Mouse (Mus musculus): ENCODE measurements at regions not wholly inside any gene's neighbourhood (a gene's known extent, or its start where the extent isn't known, plus 50 kb on each side); places are given as distances from the start of the nearest gene placed in this dataset.

GRCm38 (mm10) chr16:5422041-5422440, 166.3 kb upstream of the Eef2kmt start:
- Histone ChIP-seq H3K36me3 (ENCODE audit: control insufficient read depth, insufficient read depth, low read length) (no peaks in the 10 kb centered on the region), H3K4me1 (ENCODE audit: control insufficient read depth, insufficient read depth, low read length) (no peaks in the 10 kb centered on the region), H3K27me3 (ENCODE audit: control insufficient read depth, insufficient read depth, low read length) (no peaks in the 10 kb centered on the region), H3K9me3 (ENCODE audit: control insufficient read depth, low read length) (no peaks in the 10 kb centered on the region), H3K9ac (replicated peaks; ENCODE audit: low read length) (no peak overlapping the region), H3K4me2 (ENCODE audit: low read length) (no peak overlapping the region), H3K4me3 (replicated peaks; ENCODE audit: low read depth, low read length) (no peak overlapping the region), H3K27ac (replicated peaks; ENCODE audit: low read depth, low read length) (no peak overlapping the region)
- no peak for ATAC-seq (ENCODE audit: low FRiP score, low TSS enrichment)
- 73% methylated on average over 6 of the region's 6 CpGs for whole genome bisulfite sequencing
- peak; percentile 26 for DNase-seq

GRCm38 (mm10) chr16:5421591-5421990, 165.8 kb upstream of the Eef2kmt start:
- Histone ChIP-seq H3K4me3 (replicated peaks; ENCODE audit: low read depth, low read length) (no peak overlapping the region), H3K36me3 (ENCODE audit: control insufficient read depth, insufficient read depth, low read length) (no peaks in the 10 kb centered on the region), H3K4me1 (ENCODE audit: control insufficient read depth, insufficient read depth, low read length) (no peaks in the 10 kb centered on the region), H3K9me3 (ENCODE audit: control insufficient read depth, low read length) (no peaks in the 10 kb centered on the region), H3K27me3 (ENCODE audit: control insufficient read depth, insufficient read depth, low read length) (no peaks in the 10 kb centered on the region), H3K27ac (replicated peaks; ENCODE audit: low read depth, low read length) (no peak overlapping the region), H3K4me2 (ENCODE audit: low read length) (no peak overlapping the region), H3K9ac (replicated peaks; ENCODE audit: low read length) (no peak overlapping the region)
- no peak for ATAC-seq (ENCODE audit: low FRiP score, low TSS enrichment)
- WGBS, result 86% methylated on average over 5 of the region's 5 CpGs
- DNase-seq, result no peak

- no peak overlapping the region for H3K4me2 ChIP-seq (ENCODE audit: low read length)
- DNase-seq, result no peak
- no peaks in the 10 kb centered on the region for H3K27me3 ChIP-seq (ENCODE audit: control insufficient read depth, insufficient read depth, low read length)
- no peak for ATAC-seq (ENCODE audit: low FRiP score, low TSS enrichment)
- WGBS, result 89% methylated on average over 3 of the region's 3 CpGs
- H3K4me1 ChIP-seq (ENCODE audit: control insufficient read depth, insufficient read depth, low read length), result no peaks in the 10 kb centered on the region
- H3K36me3 ChIP-seq (ENCODE audit: control insufficient read depth, insufficient read depth, low read length), result no peaks in the 10 kb centered on the region
- no peak overlapping the region for H3K4me3 ChIP-seq (replicated peaks; ENCODE audit: low read depth, low read length)
- H3K9me3 ChIP-seq (ENCODE audit: control insufficient read depth, low read length), result no peaks in the 10 kb centered on the region
- H3K9ac ChIP-seq (replicated peaks; ENCODE audit: low read length), result no peak overlapping the region
- H3K27ac ChIP-seq (replicated peaks; ENCODE audit: low read depth, low read length), result no peak overlapping the region
Observed at GRCm38 (mm10) chr16:5419467-5419866, 163.7 kb upstream of the Eef2kmt start.

- H3K4me2 ChIP-seq (ENCODE audit: low read length), result no peak overlapping the region
- H3K4me1 ChIP-seq (ENCODE audit: control insufficient read depth, insufficient read depth, low read length), result no peaks in the 10 kb centered on the region
- H3K27ac ChIP-seq (replicated peaks; ENCODE audit: low read depth, low read length), result no peak overlapping the region
- H3K27me3 ChIP-seq (ENCODE audit: control insufficient read depth, insufficient read depth, low read length), result no peaks in the 10 kb centered on the region
- DNase-seq (peak; percentile 72), ATAC-seq (ENCODE audit: low FRiP score, low TSS enrichment) (no peak)
- no peak overlapping the region for H3K4me3 ChIP-seq (replicated peaks; ENCODE audit: low read depth, low read length)
- no peaks in the 10 kb centered on the region for H3K36me3 ChIP-seq (ENCODE audit: control insufficient read depth, insufficient read depth, low read length)
- no peak overlapping the region for H3K9ac ChIP-seq (replicated peaks; ENCODE audit: low read length)
- H3K9me3 ChIP-seq (ENCODE audit: control insufficient read depth, low read length), result no peaks in the 10 kb centered on the region
- 68% methylated on average over 4 of the region's 4 CpGs for WGBS
Observed at GRCm38 (mm10) chr16:5418462-5419197, 162.8 kb upstream of the Eef2kmt start.

GRCm38 (mm10) chr16:5415310-5415709, 159.5 kb upstream of the Eef2kmt start:
- H3K9me3 ChIP-seq (ENCODE audit: control insufficient read depth, low read length), result no peaks in the 10 kb centered on the region
- H3K4me2 ChIP-seq (ENCODE audit: low read length), result no peak overlapping the region
- DNase-seq (no peak), ATAC-seq (ENCODE audit: low FRiP score, low TSS enrichment) (no peak)
- 83% methylated on average over 4 of the region's 4 CpGs for whole genome bisulfite sequencing
- H3K4me1 ChIP-seq (ENCODE audit: control insufficient read depth, insufficient read depth, low read length), result no peaks in the 10 kb centered on the region
- H3K27me3 ChIP-seq (ENCODE audit: control insufficient read depth, insufficient read depth, low read length), result no peaks in the 10 kb centered on the region
- no peak overlapping the region for H3K27ac ChIP-seq (replicated peaks; ENCODE audit: low read depth, low read length)
- no peak overlapping the region for H3K9ac ChIP-seq (replicated peaks; ENCODE audit: low read length)
- H3K36me3 ChIP-seq (ENCODE audit: control insufficient read depth, insufficient read depth, low read length), result no peaks in the 10 kb centered on the region
- H3K4me3 ChIP-seq (replicated peaks; ENCODE audit: low read depth, low read length), result no peak overlapping the region

- 30% methylated on average over 5 of the region's 5 CpGs for WGBS
- peak; percentile 70 for DNase-seq
- Histone ChIP-seq H3K9me3 (ENCODE audit: control insufficient read depth, low read length) (no peaks in the 10 kb centered on the region), H3K4me3 (replicated peaks; ENCODE audit: low read depth, low read length) (no peak overlapping the region), H3K4me1 (ENCODE audit: control insufficient read depth, insufficient read depth, low read length) (no peaks in the 10 kb centered on the region), H3K27me3 (ENCODE audit: control insufficient read depth, insufficient read depth, low read length) (0 out of 2 replicates have a peak, but pooled peaks cover 3% of the 10 kb centered on the region), H3K4me2 (ENCODE audit: low read length) (no peak overlapping the region), H3K36me3 (ENCODE audit: control insufficient read depth, insufficient read depth, low read length) (no peaks in the 10 kb centered on the region), H3K9ac (replicated peaks; ENCODE audit: low read length) (no peak overlapping the region), H3K27ac (replicated peaks; ENCODE audit: low read depth, low read length) (no peak overlapping the region)
- no peak for ATAC-seq (ENCODE audit: low FRiP score, low TSS enrichment)
Observed at GRCm38 (mm10) chr16:5411819-5412385, 156.1 kb upstream of the Eef2kmt start.

- no peak overlapping the region for H3K27ac ChIP-seq (replicated peaks; ENCODE audit: low read depth, low read length)
- no peaks in the 10 kb centered on the region for H3K36me3 ChIP-seq (ENCODE audit: control insufficient read depth, insufficient read depth, low read length)
- DNase-seq, result peak; percentile 72
- no peak for ATAC-seq (ENCODE audit: low FRiP score, low TSS enrichment)
- H3K27me3 ChIP-seq (ENCODE audit: control insufficient read depth, insufficient read depth, low read length), result 0 out of 2 replicates have a peak, but pooled peaks cover 3% of the 10 kb centered on the region
- 10% methylated on average over 11 of the region's 11 CpGs for WGBS
- no peak overlapping the region for H3K4me3 ChIP-seq (replicated peaks; ENCODE audit: low read depth, low read length)
- no peak overlapping the region for H3K4me2 ChIP-seq (ENCODE audit: low read length)
- H3K4me1 ChIP-seq (ENCODE audit: control insufficient read depth, insufficient read depth, low read length), result no peaks in the 10 kb centered on the region
- H3K9ac ChIP-seq (replicated peaks; ENCODE audit: low read length), result no peak overlapping the region
- no peaks in the 10 kb centered on the region for H3K9me3 ChIP-seq (ENCODE audit: control insufficient read depth, low read length)
Observed at GRCm38 (mm10) chr16:5406711-5407110, 150.9 kb upstream of the Eef2kmt start.

GRCm38 (mm10) chr16:5393336-5393735, 137.6 kb upstream of the Eef2kmt start:
- H3K4me1 ChIP-seq (ENCODE audit: control insufficient read depth, insufficient read depth, low read length), result no peaks in the 10 kb centered on the region
- H3K9ac ChIP-seq (replicated peaks; ENCODE audit: low read length), result no peak overlapping the region
- H3K4me3 ChIP-seq (replicated peaks; ENCODE audit: low read depth, low read length), result no peak overlapping the region
- DNase-seq (no peak), ATAC-seq (ENCODE audit: low FRiP score, low TSS enrichment) (no peak)
- H3K36me3 ChIP-seq (ENCODE audit: control insufficient read depth, insufficient read depth, low read length), result no peaks in the 10 kb centered on the region
- no peak overlapping the region for H3K4me2 ChIP-seq (ENCODE audit: low read length)
- WGBS, result 92% methylated on average over 5 of the region's 5 CpGs
- no peak overlapping the region for H3K27ac ChIP-seq (replicated peaks; ENCODE audit: low read depth, low read length)
- no peaks in the 10 kb centered on the region for H3K9me3 ChIP-seq (ENCODE audit: control insufficient read depth, low read length)
- no peaks in the 10 kb centered on the region for H3K27me3 ChIP-seq (ENCODE audit: control insufficient read depth, insufficient read depth, low read length)

- H3K4me1 ChIP-seq (ENCODE audit: control insufficient read depth, insufficient read depth, low read length), result no peaks in the 10 kb centered on the region
- H3K27ac ChIP-seq (replicated peaks; ENCODE audit: low read depth, low read length), result 0 out of 2 replicates have a peak overlapping the region, but pooled peaks have one; percentile 9
- ATAC-seq (ENCODE audit: low FRiP score, low TSS enrichment) (no peak), DNase-seq (peak; percentile 16)
- no peak overlapping the region for H3K4me3 ChIP-seq (replicated peaks; ENCODE audit: low read depth, low read length)
- WGBS, result 47% methylated on average over 4 of the region's 4 CpGs
- H3K27me3 ChIP-seq (ENCODE audit: control insufficient read depth, insufficient read depth, low read length), result no peaks in the 10 kb centered on the region
- no peaks in the 10 kb centered on the region for H3K9me3 ChIP-seq (ENCODE audit: control insufficient read depth, low read length)
- no peak overlapping the region for H3K9ac ChIP-seq (replicated peaks; ENCODE audit: low read length)
- H3K36me3 ChIP-seq (ENCODE audit: control insufficient read depth, insufficient read depth, low read length), result no peaks in the 10 kb centered on the region
- no peak overlapping the region for H3K4me2 ChIP-seq (ENCODE audit: low read length)
Observed at GRCm38 (mm10) chr16:5382930-5383329, 127.1 kb upstream of the Eef2kmt start.
